Mouse (Mus musculus): ENCODE data around the gene Rimbp2.

Gene Rimbp2

GRCm38 (mm10) chr5:128845033-128845432, 108.3 kb downstream of the Rimbp2 start:
- WGBS: 42% methylated on average over 11 of the region's 11 CpGs

- WGBS: 66% methylated on average over 2 of the region's 2 CpGs
These were observed 109.3 kb downstream of the Rimbp2 start for GRCm38 (mm10) chr5:128843982-128844381.

GRCm38 (mm10) chr5:128841541-128841940, 111.7 kb downstream of the Rimbp2 start:
- 48% methylated on average over 4 of the region's 4 CpGs for WGBS

- 68% methylated on average over 7 of the region's 7 CpGs for whole genome bisulfite sequencing
These were observed 116.2 kb downstream of the Rimbp2 start for GRCm38 (mm10) chr5:128837045-128837444.

- WGBS: 38% methylated on average over 8 of the region's 8 CpGs
These were observed 119.2 kb downstream of the Rimbp2 start for GRCm38 (mm10) chr5:128834126-128834525.

GRCm38 (mm10) chr5:128822843-128823242, 130.4 kb downstream of the Rimbp2 start:
- 47% methylated on average over 3 of the region's 3 CpGs for WGBS

GRCm38 (mm10) chr5:128819638-128820285, 133.5 kb downstream of the Rimbp2 start:
- WGBS: 38% methylated on average over 12 of the region's 12 CpGs

- 30% methylated on average over 8 of the region's 8 CpGs for WGBS
These were observed 137.7 kb downstream of the Rimbp2 start for GRCm38 (mm10) chr5:128815629-128816028.

GRCm38 (mm10) chr5:128815078-128815477, 138.2 kb downstream of the Rimbp2 start:
- WGBS: 41% methylated on average over 6 of the region's 6 CpGs

- WGBS: 30% methylated on average over 11 of the region's 11 CpGs
These were observed 140.2 kb downstream of the Rimbp2 start for GRCm38 (mm10) chr5:128813121-128813520.

GRCm38 (mm10) chr5:128811431-128811830, 141.9 kb downstream of the Rimbp2 start:
- WGBS: 64% methylated on average over 6 of the region's 6 CpGs

GRCm38 (mm10) chr5:128810006-128810405, 143.3 kb downstream of the Rimbp2 start:
- 36% methylated on average over 12 of the region's 12 CpGs for WGBS

GRCm38 (mm10) chr5:128809406-128809805, 143.9 kb downstream of the Rimbp2 start:
- WGBS: 36% methylated on average over 5 of the region's 5 CpGs

GRCm38 (mm10) chr5:128808547-128809182, 144.6 kb downstream of the Rimbp2 start:
- 57% methylated on average over 9 of the region's 9 CpGs for WGBS

- WGBS: 36% methylated on average over 9 of the region's 9 CpGs
These were observed 145.9 kb downstream of the Rimbp2 start for GRCm38 (mm10) chr5:128807408-128807807.

- WGBS: 38% methylated on average over 13 of the region's 13 CpGs
These were observed 146.8 kb downstream of the Rimbp2 start for GRCm38 (mm10) chr5:128806296-128806998.

GRCm38 (mm10) chr5:128805092-128805491, 148.2 kb downstream of the Rimbp2 start:
- 56% methylated on average over 2 of the region's 2 CpGs for WGBS

- WGBS: 56% methylated on average over 5 of the region's 5 CpGs
These were observed 152.7 kb downstream of the Rimbp2 start for GRCm38 (mm10) chr5:128800592-128800991.

GRCm38 (mm10) chr5:128781621-128782020, 171.7 kb downstream of the Rimbp2 start:
- WGBS: 79% methylated on average over 22 of the region's 22 CpGs

- 62% methylated on average over 2 of the region's 2 CpGs for WGBS
These were observed 176.9 kb downstream of the Rimbp2 start for GRCm38 (mm10) chr5:128776386-128776785.

GRCm38 (mm10) chr5:128769026-128769631, 184.2 kb downstream of the Rimbp2 start:
- 23% methylated on average over 10 of the region's 10 CpGs for WGBS

GRCm38 (mm10) chr5:128761118-128761517, 192.2 kb downstream of the Rimbp2 start:
- 66% methylated on average over 8 of the region's 8 CpGs for WGBS
